Mouse (Mus musculus): Measurements from ENCODE around the gene Srp68. TPM values are rescaled to one million over a fixed set of nuclear protein-coding genes. Genes with fewer than 3 reads are reported as not detected.
A peak's percentile ranks its signal among the peaks of the same experiment; 100 is the strongest.

The Srp68 gene
- polyA plus RNA-seq, 1 experiment from 2014 or later, result 86.5 TPM

GRCm38 (mm10) chr11:116255982-116256675 is 17.9 kb downstream of the Srp68 start:
- H3K9me3 ChIP-seq, result no peaks in the 10 kb centered on the region
- no peak for ATAC-seq (ENCODE audit: low FRiP score)

GRCm38 (mm10) chr11:116255090-116255981 is 18.7 kb downstream of the Srp68 start:
- no peak for ATAC-seq (ENCODE audit: low FRiP score)
- no peak overlapping the region for H3K9ac ChIP-seq

More at GRCm38 (mm10) chr11:116255982-116256675, 17.9 kb downstream of the Srp68 start:
- peaks cover 97% of the 10 kb centered on the region for H3K36me3 ChIP-seq (replicated peaks)
- no peak overlapping the region for H3K9ac ChIP-seq
- H3K27me3 ChIP-seq, result no peaks in the 10 kb centered on the region
- no peak overlapping the region for H3K4me2 ChIP-seq
- WGBS, result 92% methylated on average over 9 of the region's 9 CpGs
- H3K27ac ChIP-seq, result no peak overlapping the region
- no peak overlapping the region for H3K4me3 ChIP-seq (replicated peaks)
- no peaks in the 10 kb centered on the region for H3K4me1 ChIP-seq

GRCm38 (mm10) chr11:116254627-116255026 is 19.4 kb downstream of the Srp68 start:
- ATAC-seq (ENCODE audit: low FRiP score), result no peak

More at GRCm38 (mm10) chr11:116255090-116255981, 18.7 kb downstream of the Srp68 start:
- no peaks in the 10 kb centered on the region for H3K27me3 ChIP-seq
- H3K9me3 ChIP-seq, result no peaks in the 10 kb centered on the region
- H3K36me3 ChIP-seq (replicated peaks), result peaks cover 97% of the 10 kb centered on the region
- 89% methylated on average over 22 of the region's 22 CpGs for WGBS
- H3K27ac ChIP-seq, result no peak overlapping the region
- no peak overlapping the region for H3K4me2 ChIP-seq
- H3K4me3 ChIP-seq (replicated peaks), result no peak overlapping the region
- H3K4me1 ChIP-seq, result no peaks in the 10 kb centered on the region

GRCm38 (mm10) chr11:116253076-116253600 is 20.9 kb downstream of the Srp68 start:
- Histone ChIP-seq H3K36me3 (replicated peaks) (peaks cover 97% of the 10 kb centered on the region), H3K4me1 (no peaks in the 10 kb centered on the region), H3K9me3 (no peaks in the 10 kb centered on the region), H3K4me2 (no peak overlapping the region), H3K27ac (no peak overlapping the region), H3K9ac (no peak overlapping the region), H3K4me3 (replicated peaks) (no peak overlapping the region), H3K27me3 (no peaks in the 10 kb centered on the region)
- ATAC-seq (ENCODE audit: low FRiP score), result no peak
- WGBS, result 83% methylated on average over 3 of the region's 3 CpGs

More at GRCm38 (mm10) chr11:116254627-116255026, 19.4 kb downstream of the Srp68 start:
- Histone ChIP-seq H3K4me3 (replicated peaks) (no peak overlapping the region), H3K9me3 (no peaks in the 10 kb centered on the region), H3K27me3 (no peaks in the 10 kb centered on the region), H3K27ac (no peak overlapping the region), H3K9ac (no peak overlapping the region), H3K4me2 (no peak overlapping the region), H3K4me1 (no peaks in the 10 kb centered on the region), H3K36me3 (replicated peaks) (peaks cover 97% of the 10 kb centered on the region)
- 91% methylated on average over 9 of the region's 9 CpGs for WGBS

GRCm38 (mm10) chr11:116250898-116251297 is 23.1 kb downstream of the Srp68 start:
- 95% methylated on average over 8 of the region's 8 CpGs for WGBS
- H3K4me1 ChIP-seq, result no peaks in the 10 kb centered on the region
- no peak overlapping the region for H3K27ac ChIP-seq
- H3K36me3 ChIP-seq (replicated peaks), result peaks cover 97% of the 10 kb centered on the region
- no peaks in the 10 kb centered on the region for H3K9me3 ChIP-seq
- H3K27me3 ChIP-seq, result no peaks in the 10 kb centered on the region
- no peak overlapping the region for H3K4me3 ChIP-seq (replicated peaks)
- ATAC-seq (ENCODE audit: low FRiP score), result no peak
- H3K9ac ChIP-seq, result no peak overlapping the region
- H3K4me2 ChIP-seq, result no peak overlapping the region

GRCm38 (mm10) chr11:116247502-116248222 is 26.4 kb downstream of the Srp68 start:
- Histone ChIP-seq H3K27me3 (no peaks in the 10 kb centered on the region), H3K9me3 (no peaks in the 10 kb centered on the region), H3K4me3 (replicated peaks) (no peak overlapping the region), H3K27ac (no peak overlapping the region), H3K4me2 (no peak overlapping the region), H3K4me1 (no peaks in the 10 kb centered on the region), H3K36me3 (replicated peaks) (peaks cover 97% of the 10 kb centered on the region), H3K9ac (no peak overlapping the region)
- ATAC-seq (ENCODE audit: low FRiP score), result no peak
- 88% methylated on average over 14 of the region's 14 CpGs for WGBS

GRCm38 (mm10) chr11:116245616-116246015 is 28.4 kb downstream of the Srp68 start:
- H3K4me3 ChIP-seq (replicated peaks), result no peak overlapping the region
- H3K27me3 ChIP-seq, result no peaks in the 10 kb centered on the region
- no peak for ATAC-seq (ENCODE audit: low FRiP score)
- H3K4me2 ChIP-seq, result no peak overlapping the region
- no peaks in the 10 kb centered on the region for H3K9me3 ChIP-seq
- peaks cover 77% of the 10 kb centered on the region for H3K36me3 ChIP-seq (replicated peaks)
- H3K27ac ChIP-seq, result no peak overlapping the region
- no peak overlapping the region for H3K9ac ChIP-seq
- 86% methylated on average over 6 of the region's 6 CpGs for WGBS
- H3K4me1 ChIP-seq, result no peaks in the 10 kb centered on the region

GRCm38 (mm10) chr11:116244580-116244979 is 29.4 kb downstream of the Srp68 start:
- Histone ChIP-seq H3K27me3 (no peaks in the 10 kb centered on the region), H3K4me1 (peaks cover 4% of the 10 kb centered on the region), H3K27ac (no peak overlapping the region), H3K9ac (no peak overlapping the region), H3K4me2 (no peak overlapping the region), H3K4me3 (replicated peaks) (no peak overlapping the region), H3K9me3 (no peaks in the 10 kb centered on the region), H3K36me3 (replicated peaks) (peaks cover 66% of the 10 kb centered on the region)
- WGBS, result 92% methylated on average over 8 of the region's 8 CpGs
- ATAC-seq (ENCODE audit: low FRiP score), result no peak

GRCm38 (mm10) chr11:116241744-116242235 is 32.2 kb downstream of the Srp68 start:
- Histone ChIP-seq H3K9ac (no peak overlapping the region), H3K9me3 (no peaks in the 10 kb centered on the region), H3K27me3 (peaks cover 22% of the 10 kb centered on the region), H3K4me3 (replicated peaks) (no peak overlapping the region), H3K4me2 (no peak overlapping the region), H3K27ac (no peak overlapping the region), H3K36me3 (replicated peaks) (peaks cover 38% of the 10 kb centered on the region), H3K4me1 (peaks cover 10% of the 10 kb centered on the region)
- no peak for ATAC-seq (ENCODE audit: low FRiP score)
- WGBS, result 55% methylated on average over 12 of the region's 12 CpGs

- Histone ChIP-seq H3K4me3 (replicated peaks) (no peak overlapping the region), H3K36me3 (replicated peaks) (peaks cover 18% of the 10 kb centered on the region), H3K4me1 (peaks cover 10% of the 10 kb centered on the region), H3K9ac (no peak overlapping the region), H3K4me2 (no peak overlapping the region), H3K27ac (no peak overlapping the region), H3K9me3 (no peaks in the 10 kb centered on the region), H3K27me3 (peaks cover 35% of the 10 kb centered on the region)
- ATAC-seq (ENCODE audit: low FRiP score), result 0 out of 2 replicates have a peak, but pooled peaks have one; percentile 49
- WGBS, result 9% methylated on average over 7 of the region's 7 CpGs
Measured at GRCm38 (mm10) chr11:116239797-116240196, 34.2 kb downstream of the Srp68 start.

- WGBS, result 13% methylated on average over 31 of the region's 31 CpGs
- Histone ChIP-seq H3K9ac (no peak within 1 kb of the TSS), H3K36me3 (replicated peaks) (no peaks in the 10 kb centered on the region), H3K4me2 (peak within 1 kb of the TSS; percentile 17; the same call in 1 of the 2 replicates), H3K27me3 (peaks cover 53% of the 10 kb centered on the region), H3K9me3 (no peaks in the 10 kb centered on the region), H3K27ac (no peak within 1 kb of the TSS), H3K4me3 (replicated peaks) (peak within 1 kb of the TSS; percentile 7; the same call in 1 of the 2 replicates), H3K4me1 (peaks cover 10% of the 10 kb centered on the region)
- ATAC-seq (ENCODE audit: low FRiP score), result no peak
Measured at GRCm38 (mm10) chr11:116237742-116238395, 36.1 kb downstream of the Srp68 start, which contains the start of gene Evpl. TSS of gene Evpl (minus strand) at chr11:116238077.
